Mouse (Mus musculus) kidney, adult 2 months (tissue): Measurements from ENCODE around the gene Prrc2c.

Experiments used
- CTCF ChIP-seq: fragments of 200-500 bp; conservative IDR thresholded peaks from 2 replicates; pipeline ENCODE4 v1.5.1; 2011; ENCODE audit warnings: low read depth, mild to moderate bottlenecking, control low read depth, low read length, moderate library complexity, mixed read lengths; ENCODE audit not compliant: insufficient read depth, insufficient read length
- POLR2A ChIP-seq: fragments of 200-500 bp; IDR thresholded peaks from one replicate; pipeline ENCODE4 v1.6.1; 2011; ENCODE audit warnings: low read depth, low read length, control low read depth

- TF ChIP-seq POLR2A: no peak
- no peak for TF ChIP-seq CTCF
Measured at GRCm38 (mm10) chr1:162723610-162724009, 16.7 kb downstream of the Prrc2c start.
